Mouse (Mus musculus): ENCODE measurements around the gene Stxbp1. TPM values are rescaled to one million over a fixed set of nuclear protein-coding genes. Genes with fewer than 3 reads are reported as not detected.
"Not testable (repeated sequence)": the region's sequence is repeated elsewhere in the genome, so short reads cannot be mapped to it uniquely, and the experiment has no call there.

The Stxbp1 gene
- total and polyA plus RNA-seq, 2 experiments from 2014 or later: 12.6 to 23.5 TPM

GRCm38 (mm10) chr2:32855790-32856465, 8.9 kb upstream of the Stxbp1 start:
- Histone ChIP-seq H3K4me3 (ENCODE audit: low read depth, low read length) (no peak overlapping the region), H3K36me3 (replicated peaks; ENCODE audit: control insufficient read depth, insufficient read depth, low read length) (no peaks in the 10 kb centered on the region), H3K4me1 (ENCODE audit: control insufficient read depth, insufficient read depth) (no peaks in the 10 kb centered on the region), H3K4me2 (ENCODE audit: low read depth, low read length) (no peak overlapping the region), H3K9me3 (replicated peaks; ENCODE audit: control insufficient read depth, low read length) (no peaks in the 10 kb centered on the region), H3K27ac (ENCODE audit: low read depth) (no peak overlapping the region), H3K27me3 (ENCODE audit: control insufficient read depth, insufficient read depth, low read length) (peaks cover 11% of the 10 kb centered on the region; the same call in 1 of the 2 replicates), H3K9ac (replicated peaks; ENCODE audit: low read depth, low read length) (no peak overlapping the region)
- WGBS: 47% methylated on average over 5 of the region's 5 CpGs
- DNase-seq (ENCODE audit: low spot score) (no peak), ATAC-seq (ENCODE audit: insufficient read depth, low read depth) (no peak)
- no peak for TF ChIP-seq EP300 (IDR thresholded peaks at IDR 0.05; ENCODE audit: low read depth)
- TF ChIP-seq CTCF (IDR thresholded peaks at IDR 0.05; ENCODE audit: low read depth): no peak

GRCm38 (mm10) chr2:32855046-32855785, 8.2 kb upstream of the Stxbp1 start:
- Histone ChIP-seq H3K36me3 (replicated peaks; ENCODE audit: control insufficient read depth, insufficient read depth, low read length) (no peaks in the 10 kb centered on the region), H3K9me3 (replicated peaks; ENCODE audit: control insufficient read depth, low read length) (no peaks in the 10 kb centered on the region), H3K27me3 (ENCODE audit: control insufficient read depth, insufficient read depth, low read length) (peaks cover 11% of the 10 kb centered on the region; the same call in 1 of the 2 replicates), H3K9ac (replicated peaks; ENCODE audit: low read depth, low read length) (no peak overlapping the region), H3K4me2 (ENCODE audit: low read depth, low read length) (no peak overlapping the region), H3K27ac (ENCODE audit: low read depth) (no peak overlapping the region), H3K4me3 (ENCODE audit: low read depth, low read length) (no peak overlapping the region), H3K4me1 (ENCODE audit: control insufficient read depth, insufficient read depth) (no peaks in the 10 kb centered on the region)
- TF ChIP-seq EP300 (IDR thresholded peaks at IDR 0.05; ENCODE audit: low read depth) (no peak), CTCF (IDR thresholded peaks at IDR 0.05; ENCODE audit: low read depth) (no peak)
- ATAC-seq (ENCODE audit: insufficient read depth, low read depth): no peak
- no peak for DNase-seq (ENCODE audit: low spot score)
- 56% methylated on average over 7 of the region's 7 CpGs for WGBS

- no peaks in the 10 kb centered on the region for H3K36me3 ChIP-seq (replicated peaks; ENCODE audit: control insufficient read depth, insufficient read depth, low read length)
- H3K9me3 ChIP-seq (replicated peaks; ENCODE audit: control insufficient read depth, low read length): no peaks in the 10 kb centered on the region
- ATAC-seq (ENCODE audit: insufficient read depth, low read depth): peak; percentile 75; the same call in 1 of the 2 replicates
- DNase-seq (ENCODE audit: low spot score): peak; percentile 80
- TF ChIP-seq CTCF (IDR thresholded peaks at IDR 0.05; ENCODE audit: low read depth): peak; percentile 95
- TF ChIP-seq EP300 (IDR thresholded peaks at IDR 0.05; ENCODE audit: low read depth): no peak
- H3K27me3 ChIP-seq (ENCODE audit: control insufficient read depth, insufficient read depth, low read length): peaks cover 11% of the 10 kb centered on the region; the same call in 1 of the 2 replicates
- H3K27ac ChIP-seq (ENCODE audit: low read depth): no peak overlapping the region
- H3K4me2 ChIP-seq (ENCODE audit: low read depth, low read length): no peak overlapping the region
- 4% methylated on average over 8 of the region's 8 CpGs for WGBS
- no peak overlapping the region for H3K4me3 ChIP-seq (ENCODE audit: low read depth, low read length)
- H3K4me1 ChIP-seq (ENCODE audit: control insufficient read depth, insufficient read depth): no peaks in the 10 kb centered on the region
- no peak overlapping the region for H3K9ac ChIP-seq (replicated peaks; ENCODE audit: low read depth, low read length)
Measured at GRCm38 (mm10) chr2:32854206-32854605, 7.2 kb upstream of the Stxbp1 start.

- not testable (repeated sequence) for H3K9me3 ChIP-seq (replicated peaks; ENCODE audit: control insufficient read depth, low read length); H3K4me2 ChIP-seq (ENCODE audit: low read depth, low read length); ATAC-seq (ENCODE audit: insufficient read depth, low read depth); H3K9ac ChIP-seq (replicated peaks; ENCODE audit: low read depth, low read length); H3K36me3 ChIP-seq (replicated peaks; ENCODE audit: control insufficient read depth, insufficient read depth, low read length); H3K4me3 ChIP-seq (ENCODE audit: low read depth, low read length); H3K27ac ChIP-seq (ENCODE audit: low read depth); DNase-seq (ENCODE audit: low spot score); H3K4me1 ChIP-seq (ENCODE audit: control insufficient read depth, insufficient read depth)
- 68% methylated on average over 4 of the region's 4 CpGs for WGBS
- peaks cover 11% of the 10 kb centered on the region; the same call in 1 of the 2 replicates for H3K27me3 ChIP-seq (ENCODE audit: control insufficient read depth, insufficient read depth, low read length)
Measured at GRCm38 (mm10) chr2:32853716-32854115, 6.7 kb upstream of the Stxbp1 start.

GRCm38 (mm10) chr2:32852156-32852555, 5.1 kb upstream of the Stxbp1 start:
- Histone ChIP-seq H3K9me3 (replicated peaks; ENCODE audit: control insufficient read depth, low read length) (no peaks in the 10 kb centered on the region), H3K4me1 (ENCODE audit: control insufficient read depth, insufficient read depth) (no peaks in the 10 kb centered on the region), H3K4me3 (ENCODE audit: low read depth, low read length) (no peak overlapping the region), H3K4me2 (ENCODE audit: low read depth, low read length) (no peak overlapping the region), H3K36me3 (replicated peaks; ENCODE audit: control insufficient read depth, insufficient read depth, low read length) (no peaks in the 10 kb centered on the region), H3K27ac (ENCODE audit: low read depth) (no peak overlapping the region), H3K27me3 (ENCODE audit: control insufficient read depth, insufficient read depth, low read length) (peaks cover 11% of the 10 kb centered on the region; the same call in 1 of the 2 replicates), H3K9ac (replicated peaks; ENCODE audit: low read depth, low read length) (no peak overlapping the region)
- DNase-seq (ENCODE audit: low spot score): no peak
- TF ChIP-seq EP300 (IDR thresholded peaks at IDR 0.05; ENCODE audit: low read depth) (no peak), CTCF (IDR thresholded peaks at IDR 0.05; ENCODE audit: low read depth) (peak; percentile 45)
- WGBS: 7% methylated on average over 20 of the region's 20 CpGs
- ATAC-seq (ENCODE audit: insufficient read depth, low read depth): no peak

Measured in heart, postnatal 0 days (tissue).